Mouse (Mus musculus): ENCODE results near the gene Thsd4.

GRCm38 (mm10) chr9:60456651-60457050, 65.2 kb downstream of the Thsd4 start:
- TF ChIP-seq HCFC1 (IDR thresholded peaks at IDR 0.05; ENCODE audit: borderline replicate concordance, insufficient read depth, low read length), result no peak
- TF ChIP-seq MAFK (IDR thresholded peaks at IDR 0.05; ENCODE audit: insufficient read depth, low read depth, low read length), result no peak
- no peak for TF ChIP-seq CHD2 (IDR thresholded peaks at IDR 0.05; ENCODE audit: low read depth, low read length)
- TF ChIP-seq ZNF384 (IDR thresholded peaks at IDR 0.05; ENCODE audit: low read depth, low read length), result no peak
